Mouse (Mus musculus) layer of hippocampus, adult 6 months (tissue): Measurements from ENCODE around the gene Cog1. TPM values are rescaled to one million over a fixed set of nuclear protein-coding genes. Genes with fewer than 3 reads are reported as not detected.

Experiments used
- long read RNA-seq, 2 experiments: library from polyadenylated mRNA; unstranded; transcript quantifications; one replicate each; pipeline ENCODE4 v2.0.0; 2019 to 2020
- polyA plus RNA-seq: library from polyadenylated mRNA; unstranded; fragments of <200 nt; fragmentation: Nextera tagmentation; gene quantifications from 2 replicates; pipeline ENCODE4 v1.2.3, GENCODE M21; 2021

Cog1 gene
- polyA plus RNA-seq: 38.8 and 43.6 TPM in 2 replicates
- long read RNA-seq, experiment 1, transcript Cog1-201 (14 exons, 3,935 nt): major isoform, 57 of 114 reads
- long read RNA-seq, experiment 1, partial matches to known transcripts: 29 of 114 reads
- long read RNA-seq, experiment 1, other reads (novel, unspliced or antisense): 28 of 114 reads
- long read RNA-seq, experiment 2, transcript Cog1-201 (14 exons, 3,935 nt): major isoform, 220 of 359 reads
- long read RNA-seq, experiment 2, partial matches to known transcripts: 33 of 359 reads
- long read RNA-seq, experiment 2, other reads (novel, unspliced or antisense): 106 of 359 reads

DNA sequence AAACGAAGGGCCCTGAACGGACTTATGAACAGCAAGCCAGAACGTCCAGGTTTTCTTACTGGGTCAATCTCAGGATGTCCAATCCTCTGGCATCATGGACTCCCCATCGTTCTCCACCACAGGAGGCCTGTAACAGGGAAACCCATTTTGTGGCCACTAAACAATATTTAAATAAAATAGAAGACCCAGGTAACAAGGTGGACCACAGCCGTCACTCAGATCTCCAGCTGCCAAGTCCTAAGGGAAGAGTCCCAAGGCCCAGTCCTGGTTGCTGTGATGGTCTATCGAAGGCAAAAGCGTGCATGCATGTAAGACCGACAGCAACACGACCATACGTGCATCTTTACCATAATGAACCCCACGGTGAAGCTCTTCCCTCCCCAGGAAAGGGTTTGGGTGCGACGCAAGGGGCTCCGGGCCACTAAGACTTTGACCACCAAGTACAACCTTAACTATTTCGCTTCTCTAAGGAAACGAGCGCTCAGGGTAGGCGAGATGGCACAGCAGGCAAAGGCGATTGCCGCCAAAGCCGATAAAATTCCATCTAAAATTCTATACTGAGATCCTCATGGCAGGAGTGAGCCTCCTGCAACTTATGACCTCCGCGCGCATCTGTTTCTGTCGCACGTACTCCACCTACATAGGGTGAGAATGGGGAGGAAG is at the start of gene Cog1:
Cog1 (plus strand) TSS at position 480 of the 663 bp plus-strand sequence.

DNA sequence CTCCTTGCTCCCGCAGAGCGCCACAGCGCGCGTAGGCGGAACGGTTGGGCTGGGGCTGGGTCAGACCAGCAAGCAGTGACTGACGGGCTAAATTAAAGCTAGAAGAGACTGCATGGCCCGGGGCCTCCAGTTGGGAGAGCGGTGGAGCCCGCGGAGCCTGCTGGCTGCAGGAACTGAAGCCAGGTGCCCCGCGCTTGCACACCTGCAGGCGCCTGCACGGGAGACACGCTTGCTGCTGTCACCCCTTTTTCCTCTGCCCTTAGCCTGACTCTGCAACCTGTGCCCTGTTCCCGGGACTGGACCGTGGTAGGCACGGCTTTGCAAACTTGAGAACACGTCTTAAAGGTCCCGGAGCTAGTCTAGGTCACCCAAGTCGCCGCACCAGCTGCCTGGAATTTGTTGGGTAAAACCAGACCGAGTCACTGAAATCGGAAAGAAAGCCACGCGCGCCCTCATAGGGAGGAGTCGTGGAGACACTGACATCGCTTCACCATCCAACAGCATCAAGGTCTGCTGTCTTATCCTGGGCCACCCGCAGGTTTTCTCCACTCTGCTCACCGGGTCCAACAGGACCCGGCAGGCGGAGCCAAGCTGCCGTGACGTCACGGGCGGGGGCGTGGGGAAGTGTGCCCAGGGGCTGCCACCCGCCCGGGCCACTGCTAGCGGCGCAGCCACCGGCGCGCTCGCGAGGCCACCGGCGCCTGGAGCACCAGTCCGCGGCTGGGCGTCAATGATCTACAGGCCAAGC is 30.1 kb upstream of the Cog1 start, which contains the start of gene Sstr2:
Sstr2 (plus strand) TSS at position 671 of the 748 bp plus-strand sequence.

DNA sequence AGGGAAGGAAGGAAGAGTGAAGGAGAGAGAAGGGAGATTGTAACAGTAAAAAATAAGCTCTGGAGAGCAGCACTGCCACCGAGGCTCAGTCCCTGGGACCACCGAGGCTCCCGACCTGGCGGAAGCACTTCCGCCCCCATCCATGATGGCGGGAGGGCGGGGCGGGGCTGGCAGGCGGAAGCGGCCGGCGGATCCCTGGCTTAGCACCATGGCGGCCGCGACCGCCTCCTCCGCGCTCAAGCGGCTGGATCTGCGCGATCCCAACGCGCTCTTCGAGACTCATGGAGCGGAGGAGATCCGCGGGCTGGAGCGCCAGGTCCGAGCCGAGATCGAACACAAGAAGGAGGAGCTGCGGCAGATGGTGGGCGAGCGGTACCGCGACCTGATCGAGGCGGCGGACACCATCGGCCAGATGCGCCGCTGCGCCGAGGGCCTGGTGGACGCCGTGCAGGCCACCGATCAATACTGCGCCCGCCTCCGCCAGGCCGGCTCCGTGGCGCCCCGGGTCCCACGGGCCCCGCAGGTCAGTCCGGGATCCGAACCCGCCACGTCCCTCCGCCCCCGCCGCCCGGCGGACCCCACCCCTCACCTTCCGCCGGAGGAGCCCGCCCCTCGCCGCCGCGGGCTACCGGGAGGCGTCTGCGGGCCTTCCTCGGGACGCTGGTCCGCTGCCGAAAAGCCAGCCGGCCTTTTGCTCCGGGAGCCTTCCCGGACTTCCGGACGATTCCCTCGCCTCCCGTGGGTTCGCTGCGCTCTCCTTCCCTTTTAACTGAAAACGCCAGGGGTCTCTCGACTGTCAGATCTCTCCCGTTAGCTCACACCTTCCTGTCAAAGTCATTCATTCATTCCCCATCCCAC is 613 bp downstream of the Cog1 start, which contains the start of gene Slc39a11:
Slc39a11 (minus strand) TSS at position 727 of the 858 bp plus-strand sequence.

DNA sequence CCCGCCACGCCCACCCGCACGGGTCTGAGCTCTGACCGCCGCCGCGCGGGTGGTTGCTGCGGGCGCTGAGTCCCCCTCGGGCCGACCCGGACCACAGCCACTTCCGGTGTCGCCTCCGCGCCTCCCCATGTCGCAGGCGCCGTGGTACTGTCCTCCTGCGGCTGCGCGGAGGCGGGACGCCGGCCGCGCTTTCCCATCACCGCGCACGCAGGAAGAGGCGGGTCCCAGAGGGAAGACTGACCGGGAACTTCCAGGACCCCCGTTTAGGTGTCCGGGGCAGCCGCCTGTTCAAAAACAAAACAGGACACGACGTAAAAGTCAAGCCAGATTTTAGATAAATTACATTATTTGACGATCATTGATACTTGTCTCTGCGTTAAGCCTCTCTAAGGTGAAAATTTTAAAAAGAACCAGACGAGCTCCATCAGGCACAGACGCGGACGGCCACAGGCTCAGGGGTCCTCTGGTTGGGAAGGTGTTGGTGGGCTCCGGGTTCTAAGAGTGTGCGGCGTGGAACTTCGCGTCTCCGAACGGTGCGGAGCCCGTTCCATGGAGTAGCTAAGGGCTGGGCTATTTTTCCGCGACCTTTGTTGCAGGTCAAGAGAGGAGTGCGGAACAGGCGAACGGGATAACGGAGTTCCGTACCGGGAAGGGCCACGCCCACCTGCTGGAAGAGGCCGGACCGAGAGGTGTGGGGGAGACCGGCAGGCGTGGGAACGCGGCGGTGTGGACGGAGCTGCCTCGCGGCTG is 35.2 kb downstream of the Cog1 start, which contains the start of the genes Fam104a and D11Wsu47e:
Fam104a (minus strand) TSS at position 199 of the 750 bp plus-strand sequence.
D11Wsu47e (plus strand) TSS at position 456 of the 750 bp plus-strand sequence.

DNA sequence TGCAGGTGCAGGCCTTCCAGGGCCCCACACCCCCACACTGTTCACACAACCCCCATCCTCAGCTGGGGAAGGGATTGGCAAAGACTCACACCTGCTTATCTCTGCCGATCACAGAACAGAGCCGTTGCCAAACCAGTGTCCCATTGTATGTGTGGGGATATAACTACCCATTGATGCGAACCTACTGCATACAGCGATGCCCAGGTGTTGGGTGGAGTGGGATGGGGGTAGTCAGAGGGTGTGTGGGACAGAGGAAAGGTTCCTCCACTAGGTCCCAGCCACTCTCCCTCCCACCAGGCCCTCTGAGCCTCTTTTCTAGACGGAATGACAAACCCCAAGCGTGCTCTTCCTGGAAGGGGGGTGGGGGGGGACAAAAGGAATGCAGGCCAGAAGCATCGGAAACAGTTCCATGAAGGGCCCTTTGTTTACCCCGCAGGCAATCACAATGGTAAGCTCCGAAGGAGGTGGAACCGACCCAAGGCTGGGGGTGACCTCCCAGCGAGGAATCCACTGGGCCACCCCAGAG is 60.8 kb downstream of the Cog1 start, which contains the start of gene Cpsf4l:
Cpsf4l (minus strand) TSS at position 287 of the 526 bp plus-strand sequence.

Other genes with a start within 250 kb of the Cog1 start
- gene Sstr2, start 29.8 kb upstream of the Cog1 start, polyA plus RNA-seq: 11.4 and 15.2 TPM in 2 replicates
- 14.8 and 19.3 TPM in 2 replicates for gene Slc39a11, start 910 bp downstream of the Cog1 start, polyA plus RNA-seq
- gene Fam104a, start 35.0 kb downstream of the Cog1 start, polyA plus RNA-seq: 36.7 and 36.8 TPM in 2 replicates
- gene D11Wsu47e, start 35.2 kb downstream of the Cog1 start, polyA plus RNA-seq: 8.2 and 11.9 TPM in 2 replicates
- gene Cpsf4l, start 60.8 kb downstream of the Cog1 start, polyA plus RNA-seq: not detected in 2 replicates
- 15.7 and 17.9 TPM in 2 replicates for gene Cdc42ep4, start 102.7 kb downstream of the Cog1 start, polyA plus RNA-seq